Mouse (Mus musculus): ENCODE data around the gene Flt1.

Gene Flt1

GRCm38 (mm10) chr5:147724945-147725830 is 623 bp downstream of the Flt1 start:
- in situ Hi-C loops (cut with MboI, MseI) = no loop called here

GRCm38 (mm10) chr5:147724391-147724790 is 1.4 kb downstream of the Flt1 start:
- in situ Hi-C loops (cut with MboI, MseI) = no loop called here

GRCm38 (mm10) chr5:147723811-147724210 is 2.0 kb downstream of the Flt1 start:
- in situ Hi-C loops (cut with MboI, MseI) = no loop called here

GRCm38 (mm10) chr5:147721438-147721837 is 4.4 kb downstream of the Flt1 start:
- in situ Hi-C loops (cut with MboI, MseI) = no loop called here

GRCm38 (mm10) chr5:147718335-147718734 is 7.5 kb downstream of the Flt1 start:
- in situ Hi-C loops (cut with MboI, MseI) = no loop called here

GRCm38 (mm10) chr5:147716697-147717217 is 9.1 kb downstream of the Flt1 start:
- in situ Hi-C loops (cut with MboI, MseI) = no loop called here

- in situ Hi-C loops (cut with MboI, MseI) = no loop called here
These were observed 9.5 kb downstream of the Flt1 start for GRCm38 (mm10) chr5:147716276-147716675.

- in situ Hi-C loops (cut with MboI, MseI) = no loop called here
These were observed 10.4 kb downstream of the Flt1 start for GRCm38 (mm10) chr5:147715391-147715790.

- in situ Hi-C loops (cut with MboI, MseI) = no loop called here
These were observed 17.3 kb downstream of the Flt1 start for GRCm38 (mm10) chr5:147708500-147708899.

GRCm38 (mm10) chr5:147707479-147707878 is 18.3 kb downstream of the Flt1 start:
- in situ Hi-C loops (cut with MboI, MseI) = no loop called here

GRCm38 (mm10) chr5:147704890-147705289 is 20.9 kb downstream of the Flt1 start:
- in situ Hi-C loops (cut with MboI, MseI) = no loop called here

GRCm38 (mm10) chr5:147702423-147702822 is 23.4 kb downstream of the Flt1 start:
- in situ Hi-C loops (cut with MboI, MseI) = no loop called here

GRCm38 (mm10) chr5:147701024-147701423 is 24.8 kb downstream of the Flt1 start:
- in situ Hi-C loops (cut with MboI, MseI) = no loop called here

- in situ Hi-C loops (cut with MboI, MseI) = no loop called here
These were observed 27.8 kb downstream of the Flt1 start for GRCm38 (mm10) chr5:147698044-147698443.

GRCm38 (mm10) chr5:147697165-147697564 is 28.6 kb downstream of the Flt1 start:
- in situ Hi-C loops (cut with MboI, MseI) = no loop called here

- in situ Hi-C loops (cut with MboI, MseI) = no loop called here
These were observed 33.2 kb downstream of the Flt1 start for GRCm38 (mm10) chr5:147692622-147693021.

- in situ Hi-C loops (cut with MboI, MseI) = loop anchor here (10.0 kb wide), 1 partner anchor 1641 kb away; no protein-coding TSS in a partner anchor
These were observed 42.0 kb downstream of the Flt1 start for GRCm38 (mm10) chr5:147683707-147684323.

GRCm38 (mm10) chr5:147681224-147681623 is 44.6 kb downstream of the Flt1 start:
- in situ Hi-C loops (cut with MboI, MseI) = loop anchor here (10.0 kb wide), 1 partner anchor 1644 kb away; no protein-coding TSS in a partner anchor

GRCm38 (mm10) chr5:147680711-147681110 is 45.1 kb downstream of the Flt1 start:
- in situ Hi-C loops (cut with MboI, MseI) = loop anchor here (10.0 kb wide), 1 partner anchor 1644 kb away; no protein-coding TSS in a partner anchor

GRCm38 (mm10) chr5:147679316-147679715 is 46.5 kb downstream of the Flt1 start:
- in situ Hi-C loops (cut with MboI, MseI) = no loop called here

GRCm38 (mm10) chr5:147675791-147676190 is 50.0 kb downstream of the Flt1 start:
- in situ Hi-C loops (cut with MboI, MseI) = no loop called here

- in situ Hi-C loops (cut with MboI, MseI) = no loop called here
These were observed 53.9 kb downstream of the Flt1 start for GRCm38 (mm10) chr5:147671765-147672424.

Data from regulatory T cell (primary cell).